Mouse (Mus musculus): ENCODE results near the gene Rbfox3.

The Rbfox3 gene

DNA sequence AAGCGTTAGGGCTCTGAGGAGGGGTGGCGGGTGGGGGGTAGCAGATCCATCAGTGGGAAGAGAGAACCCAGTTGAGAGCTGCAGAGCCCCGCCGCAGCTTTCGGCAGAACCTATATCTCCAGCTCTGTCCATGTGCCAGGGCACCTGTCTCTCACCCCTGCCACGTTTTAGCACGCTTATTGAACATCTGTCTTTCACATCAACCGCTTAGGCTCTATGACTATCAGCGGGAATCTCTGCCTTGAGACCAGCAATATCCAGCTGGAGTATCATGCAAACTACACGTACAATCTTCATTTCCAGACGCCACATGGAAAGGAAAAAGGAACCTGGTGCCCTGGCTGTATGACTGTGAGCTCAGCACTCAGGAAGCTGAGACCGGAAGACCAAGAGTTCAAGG is 182.6 kb downstream of the Rbfox3 start:
- DNase-seq (ENCODE audit: low read depth, low spot score): no peak

DNA sequence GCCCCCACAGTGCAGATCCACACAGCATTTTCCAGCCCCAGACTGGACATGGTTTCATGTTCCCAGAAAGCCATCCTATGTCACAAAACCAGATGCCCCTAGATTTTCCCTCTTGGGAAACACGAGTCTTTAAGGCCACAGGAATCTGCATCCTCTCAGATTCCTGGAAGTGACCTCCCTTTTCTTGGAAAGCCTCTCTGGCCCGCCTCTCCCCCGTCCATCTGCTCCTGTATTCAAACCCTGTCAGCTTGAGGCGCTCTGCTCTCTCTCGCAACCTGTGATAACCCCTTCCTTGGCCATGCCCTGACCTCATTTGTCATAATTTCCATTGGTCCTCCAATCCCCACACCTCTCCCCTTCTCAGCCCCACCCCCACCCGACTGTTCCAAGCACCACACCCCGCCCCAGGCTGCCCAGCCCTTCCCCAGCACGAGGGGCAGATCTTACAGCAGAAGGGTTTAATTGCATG is 183.3 kb downstream of the Rbfox3 start:
- no peak for DNase-seq (ENCODE audit: low read depth, low spot score)

DNA sequence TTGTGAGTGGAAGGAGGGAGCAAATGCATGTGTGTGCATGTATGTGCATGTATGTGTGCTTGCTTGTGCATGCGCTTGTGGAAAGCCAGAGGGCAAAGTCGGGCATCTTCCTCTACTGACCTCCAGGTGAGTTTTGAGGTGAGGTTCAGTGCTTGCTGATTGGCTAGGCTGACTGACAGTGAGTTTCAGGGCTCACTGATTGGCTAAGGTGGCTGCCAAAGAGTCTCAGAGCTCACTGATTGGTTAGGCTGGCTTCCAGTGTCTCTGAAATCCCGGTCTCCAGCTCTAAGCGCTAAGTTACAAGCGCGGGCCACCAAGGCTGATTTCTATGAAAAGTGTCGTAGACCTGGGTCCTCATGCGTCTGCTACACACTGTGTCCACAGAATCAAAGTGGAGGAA is 185.0 kb downstream of the Rbfox3 start:
- no peak for DNase-seq (ENCODE audit: low read depth, low spot score)

DNA sequence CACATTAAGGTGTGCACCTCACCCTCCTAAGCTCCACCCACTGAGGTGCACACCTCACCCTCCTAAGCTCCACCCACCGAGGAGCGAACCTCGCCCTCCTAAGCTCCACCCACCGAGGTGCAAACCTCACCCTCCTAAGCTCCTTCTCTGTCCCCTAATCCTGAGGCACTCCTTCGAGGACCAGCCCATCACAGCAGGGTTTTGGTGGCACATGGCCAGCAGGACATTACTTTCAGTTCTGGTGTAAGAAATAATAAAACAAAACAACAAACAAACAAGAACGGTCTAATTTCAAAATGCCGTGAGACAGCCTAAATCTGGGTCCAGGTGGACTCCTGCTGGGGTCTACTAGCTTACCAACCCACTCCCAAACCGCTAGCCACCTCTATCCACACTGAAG is 187.0 kb downstream of the Rbfox3 start:
- DNase-seq (ENCODE audit: low read depth, low spot score): no peak

DNA sequence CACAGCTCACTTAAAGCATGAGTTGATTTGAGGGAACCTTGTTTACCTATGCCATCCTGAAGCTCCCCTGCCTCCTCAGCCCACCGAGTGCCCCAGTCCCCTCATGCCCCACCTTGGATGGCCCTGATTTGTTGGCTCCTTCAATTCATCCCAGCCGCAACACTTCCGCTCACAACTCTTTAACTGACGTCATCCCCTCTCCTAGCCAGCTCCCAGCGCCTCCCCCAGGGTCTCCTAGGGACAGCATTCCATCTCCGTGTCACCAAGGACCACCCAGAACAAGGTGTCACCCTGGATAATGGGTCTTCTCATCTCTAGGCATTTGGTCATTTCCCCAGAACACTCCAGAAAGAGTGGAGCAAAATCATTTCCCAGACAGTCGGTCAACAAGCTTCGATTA is 188.2 kb downstream of the Rbfox3 start:
- no peak for DNase-seq (ENCODE audit: low read depth, low spot score)

DNA sequence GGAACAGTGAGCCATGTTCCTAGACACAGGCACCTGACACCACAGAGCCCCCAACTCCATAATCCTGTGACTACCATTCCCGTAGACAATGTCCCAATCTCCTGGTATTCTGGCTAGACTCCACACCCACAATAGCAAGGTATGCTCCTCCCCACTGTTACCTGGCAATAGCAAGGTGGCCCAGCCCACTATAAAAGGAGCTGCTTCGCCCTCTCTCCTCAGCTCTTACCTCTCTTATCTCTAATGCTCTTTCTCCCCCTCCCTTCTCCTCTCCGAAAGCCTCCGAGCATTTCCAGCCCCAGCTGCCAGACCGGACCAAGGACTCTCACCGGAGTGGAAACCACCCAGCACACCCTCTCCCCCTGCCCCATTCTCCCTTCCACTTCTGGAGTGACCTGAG is 189.5 kb downstream of the Rbfox3 start:
- no peak for DNase-seq (ENCODE audit: low read depth, low spot score)

DNA sequence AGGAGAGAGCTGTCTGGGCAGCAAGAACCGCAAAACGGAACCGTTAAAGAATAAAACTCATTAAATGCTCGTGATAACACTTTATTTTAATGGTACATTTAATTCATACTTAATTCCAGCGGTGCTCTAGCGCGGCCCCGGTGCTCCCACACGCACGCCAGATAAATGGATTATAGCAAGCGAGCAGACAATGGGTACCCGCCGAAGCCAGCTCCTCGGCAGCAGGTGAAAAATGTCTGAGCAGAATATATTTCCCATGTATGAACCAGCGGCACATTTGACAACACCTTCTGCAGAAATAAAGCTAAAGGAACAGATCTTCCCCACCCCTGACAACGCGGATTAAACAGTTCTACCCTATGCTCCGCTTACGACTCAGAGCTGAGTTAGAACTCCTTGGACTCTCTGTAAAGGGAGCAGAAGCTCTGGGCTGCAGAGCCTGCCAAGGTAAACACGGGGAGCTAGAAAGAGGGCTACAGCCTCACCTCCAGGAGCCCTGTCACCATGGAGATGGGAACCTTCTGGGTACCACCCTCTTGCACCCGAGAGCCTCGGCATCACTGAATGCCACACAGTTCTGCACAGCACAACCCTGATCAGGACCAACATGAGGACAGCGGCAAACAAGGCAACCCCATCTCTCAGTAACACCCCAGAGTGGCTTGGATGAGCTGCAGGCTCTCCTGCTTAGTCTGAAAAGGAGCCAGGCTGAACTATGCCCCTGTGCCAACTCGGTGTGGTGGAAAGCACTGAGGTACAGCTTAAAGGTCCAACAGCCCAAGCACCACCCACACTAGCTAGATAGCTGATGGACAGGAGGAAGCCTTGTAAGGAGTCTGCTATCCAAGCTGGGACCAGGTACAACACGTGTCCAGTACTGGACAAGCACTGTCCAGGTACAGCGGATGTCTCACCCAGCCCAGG is 196.5 kb downstream of the Rbfox3 start:
- no peak for DNase-seq (ENCODE audit: low read depth, low spot score)

DNA sequence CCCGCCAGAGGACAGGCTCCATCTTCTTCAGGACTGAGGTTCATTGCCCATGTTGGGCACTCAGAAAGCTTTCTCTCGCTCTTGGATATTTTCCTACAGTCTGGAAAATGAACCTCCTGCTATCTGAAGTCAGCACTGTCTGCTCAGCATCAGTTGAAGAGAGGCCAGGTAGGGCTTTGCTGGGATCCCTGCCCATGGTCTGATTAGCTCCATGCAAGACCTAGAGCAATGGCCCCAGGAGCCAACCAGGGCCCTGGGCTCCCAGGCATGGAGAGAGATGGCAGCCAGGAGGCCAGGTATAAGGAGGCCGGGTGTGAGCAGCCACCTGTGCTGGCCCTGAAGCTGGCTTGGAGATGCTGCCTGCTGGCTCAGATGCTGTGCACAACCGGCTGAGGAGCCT is 198.6 kb downstream of the Rbfox3 start:
- DNase-seq (ENCODE audit: low read depth, low spot score): no peak

DNA sequence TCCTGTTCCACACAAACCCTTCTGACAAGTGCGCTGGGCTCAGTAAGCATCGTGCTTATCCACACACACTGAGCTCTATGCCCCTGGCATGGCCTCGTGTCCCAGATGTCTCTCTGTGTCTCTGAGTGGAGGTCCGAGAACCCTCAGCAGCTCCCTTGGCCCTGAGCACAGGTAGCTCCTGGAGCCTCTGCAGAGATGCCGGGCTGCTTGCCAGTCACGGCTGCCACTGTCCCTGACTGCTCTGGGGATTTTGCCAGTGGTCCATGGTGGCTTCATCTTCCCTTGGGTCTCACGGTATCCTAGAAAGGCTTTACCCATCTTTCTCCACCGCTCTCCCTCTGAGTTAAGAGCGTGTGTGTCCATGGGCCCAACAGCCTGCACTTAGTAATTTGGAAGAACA is 199.3 kb downstream of the Rbfox3 start:
- DNase-seq (ENCODE audit: low read depth, low spot score): no peak

DNA sequence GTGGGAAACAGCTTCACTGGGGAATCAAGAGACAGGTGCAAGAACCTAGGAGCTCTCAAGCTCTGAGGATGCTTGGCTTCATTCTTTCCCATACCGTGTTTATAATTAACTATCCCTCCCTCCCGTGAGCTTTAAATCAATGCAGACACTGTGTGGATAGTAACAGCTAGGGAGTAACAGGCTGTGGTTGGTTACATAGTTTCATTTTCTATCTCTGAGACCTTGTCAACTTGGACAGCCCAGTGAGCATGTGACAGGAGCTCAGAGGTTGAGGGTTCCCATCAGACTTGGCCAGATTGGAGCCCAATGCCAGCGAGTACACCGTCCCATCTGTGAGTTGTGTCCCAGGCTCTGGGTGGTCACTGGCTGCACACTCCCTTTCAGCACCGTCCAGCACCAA is 201.4 kb downstream of the Rbfox3 start:
- no peak for DNase-seq (ENCODE audit: low read depth, low spot score)

DNA sequence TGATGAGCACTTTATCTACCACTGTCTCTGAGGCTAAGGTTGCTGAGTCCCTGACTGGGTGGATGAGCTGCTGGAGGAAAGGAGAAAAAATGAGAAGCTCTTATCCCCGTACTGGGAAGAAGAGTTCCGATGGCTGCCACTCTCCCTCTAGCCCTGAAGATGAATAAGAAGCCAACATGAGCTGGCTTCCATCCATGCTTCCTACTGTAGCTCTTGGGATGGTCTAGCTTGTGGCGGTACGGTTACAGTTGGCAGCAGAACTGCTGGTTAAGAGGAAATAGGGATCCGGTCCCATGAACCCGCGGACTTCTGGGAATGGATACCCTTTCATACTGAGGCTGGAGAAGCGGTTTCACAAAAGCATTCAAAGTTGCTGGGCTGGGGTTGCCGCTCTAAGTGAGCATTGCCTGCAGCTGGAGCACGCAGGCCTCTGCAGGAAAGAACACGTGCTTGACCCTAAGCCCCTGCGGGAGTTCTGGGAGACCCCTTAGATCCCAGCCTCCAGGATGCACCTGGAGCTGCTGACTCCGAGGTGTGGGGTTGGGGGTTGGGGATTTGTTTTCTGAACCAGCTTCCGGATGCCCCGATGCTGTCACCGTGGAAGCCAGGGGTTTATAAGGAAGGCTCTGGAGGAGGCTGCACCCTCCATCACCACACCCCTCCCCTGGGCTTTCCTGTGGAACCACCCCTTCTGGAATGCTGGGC is 215.0 kb downstream of the Rbfox3 start:
- no peak for DNase-seq (ENCODE audit: low read depth, low spot score)

DNA sequence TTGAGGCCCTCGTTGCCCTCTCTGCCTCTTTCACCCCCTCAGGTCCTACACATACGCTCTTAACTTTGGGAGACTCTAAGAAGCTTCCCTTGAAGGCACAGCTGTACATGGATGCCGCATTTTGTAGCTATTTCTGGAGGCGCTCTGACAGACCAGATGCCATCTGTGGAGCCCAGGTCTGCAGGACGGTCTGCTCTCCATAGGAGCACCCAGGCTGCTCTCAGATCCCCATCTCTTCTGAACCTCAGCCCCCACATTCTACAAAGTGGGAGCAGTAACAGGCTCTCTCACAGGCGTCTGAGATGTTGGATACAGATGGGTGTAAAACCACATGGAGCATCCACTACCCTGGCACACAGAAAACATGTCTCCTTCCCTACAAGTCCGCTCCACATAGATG is 218.1 kb downstream of the Rbfox3 start:
- no peak for DNase-seq (ENCODE audit: low read depth, low spot score)

DNA sequence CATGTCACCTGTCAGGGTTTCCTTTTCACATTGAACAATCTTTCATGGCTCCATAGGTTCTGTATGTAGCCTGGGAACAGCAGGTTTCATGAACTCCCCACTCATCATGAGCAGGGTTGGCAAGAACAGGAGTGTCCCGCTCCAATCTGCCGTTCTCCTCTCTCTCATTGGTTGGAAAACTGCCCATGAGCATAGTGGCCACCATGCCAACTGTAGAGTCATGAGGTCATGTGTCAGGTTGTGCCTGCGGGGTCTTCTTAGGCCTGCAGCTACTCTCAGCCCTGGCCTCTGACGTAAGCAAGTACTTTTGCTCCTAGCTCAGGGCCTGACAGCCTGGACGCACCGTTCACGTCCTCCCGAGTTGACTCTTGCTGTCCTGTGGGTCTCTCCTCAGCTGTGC is 221.1 kb downstream of the Rbfox3 start:
- DNase-seq (ENCODE audit: low read depth, low spot score): no peak

DNA sequence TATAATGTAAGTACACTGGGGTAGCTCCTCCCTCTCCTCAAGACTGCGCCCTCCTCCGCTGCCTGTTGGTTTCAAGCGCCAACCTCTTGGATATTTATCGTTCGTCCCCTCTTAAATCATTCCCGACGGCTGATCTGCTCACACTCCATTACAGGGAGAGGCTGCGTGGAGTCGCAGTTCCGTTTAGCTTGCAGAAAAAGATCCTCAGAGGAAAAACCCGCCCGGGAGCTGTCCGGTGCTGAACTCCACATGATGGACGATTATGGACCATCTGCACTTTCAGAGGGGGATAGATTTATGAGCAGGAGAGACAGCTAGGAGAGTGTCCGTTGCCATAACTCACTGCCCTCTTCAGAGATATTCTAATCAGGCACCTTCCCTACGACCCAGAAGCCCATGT is 226.0 kb downstream of the Rbfox3 start:
- no peak for DNase-seq (ENCODE audit: low read depth, low spot score)

DNA sequence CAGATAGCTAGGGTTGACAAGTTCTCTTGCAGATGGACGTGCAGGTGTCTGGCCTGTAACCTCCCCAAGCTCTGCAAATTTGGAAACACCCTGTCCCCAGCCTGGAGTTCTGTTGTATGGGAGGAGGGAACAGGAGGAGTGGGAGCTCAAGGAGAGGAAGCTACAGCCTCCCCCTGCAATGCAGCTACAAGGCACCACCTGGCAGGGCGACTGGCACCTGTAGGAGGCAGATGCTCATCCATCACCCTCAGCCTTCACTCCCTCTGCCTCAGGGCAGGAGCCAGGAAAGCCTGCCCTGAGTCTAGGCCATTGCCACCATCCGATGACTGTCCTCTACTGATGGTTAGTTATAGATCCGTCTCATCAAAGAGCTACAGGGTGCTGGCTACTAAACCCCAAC is 226.7 kb downstream of the Rbfox3 start:
- no peak for DNase-seq (ENCODE audit: low read depth, low spot score)

DNA sequence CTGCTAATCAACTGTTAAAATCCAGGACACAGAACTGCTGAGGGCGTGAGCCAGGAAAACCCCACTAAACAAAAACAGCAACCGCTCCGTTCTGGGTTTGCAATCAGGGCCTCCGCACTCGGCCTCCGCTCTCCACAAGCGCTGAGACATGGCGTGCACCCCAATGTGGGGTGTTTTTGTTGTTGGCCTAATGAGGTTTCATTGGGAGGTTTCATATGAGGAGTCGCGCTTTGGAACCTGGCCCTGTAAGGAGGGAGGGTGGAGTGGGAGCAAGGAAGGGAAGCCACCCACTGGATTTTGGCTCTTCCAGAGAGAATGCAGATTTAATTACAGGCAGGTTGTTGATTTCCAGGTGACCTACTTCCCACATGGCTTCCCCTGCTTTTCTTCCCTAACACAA is 230.7 kb downstream of the Rbfox3 start:
- no peak for DNase-seq (ENCODE audit: low read depth, low spot score)

DNA sequence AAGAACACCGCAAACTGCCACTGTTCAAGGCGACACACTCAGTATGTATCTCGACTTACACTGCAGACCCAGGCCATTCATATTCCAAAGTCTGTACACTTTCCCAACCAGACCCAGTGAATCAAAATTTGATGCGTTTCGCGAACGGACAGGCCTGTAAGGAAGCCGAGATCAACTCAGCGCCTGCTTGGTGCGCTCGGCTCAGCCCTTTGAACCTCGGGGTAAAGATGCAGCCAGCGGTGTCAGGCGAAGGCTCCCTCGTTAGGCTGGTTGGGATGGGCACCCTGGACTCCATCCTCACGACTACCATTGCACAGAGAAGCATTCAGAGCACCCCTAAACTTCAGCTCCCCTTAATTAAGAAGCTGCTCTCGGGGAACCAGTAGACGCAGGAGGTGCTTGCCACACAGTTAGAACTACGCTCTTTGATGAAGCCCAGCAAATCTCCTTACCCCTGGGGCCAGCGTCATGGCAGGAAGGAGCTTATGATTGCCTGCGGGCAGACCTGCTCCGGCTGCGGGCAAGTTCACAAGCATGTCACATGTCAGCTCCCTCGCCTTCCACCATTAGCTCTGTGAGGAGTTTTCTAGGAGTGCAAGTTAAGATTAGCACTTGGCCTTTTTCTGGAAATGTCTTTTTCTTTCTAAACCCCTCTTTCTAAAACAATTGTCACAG is 231.5 kb downstream of the Rbfox3 start:
- DNase-seq (ENCODE audit: low read depth, low spot score): no peak

DNA sequence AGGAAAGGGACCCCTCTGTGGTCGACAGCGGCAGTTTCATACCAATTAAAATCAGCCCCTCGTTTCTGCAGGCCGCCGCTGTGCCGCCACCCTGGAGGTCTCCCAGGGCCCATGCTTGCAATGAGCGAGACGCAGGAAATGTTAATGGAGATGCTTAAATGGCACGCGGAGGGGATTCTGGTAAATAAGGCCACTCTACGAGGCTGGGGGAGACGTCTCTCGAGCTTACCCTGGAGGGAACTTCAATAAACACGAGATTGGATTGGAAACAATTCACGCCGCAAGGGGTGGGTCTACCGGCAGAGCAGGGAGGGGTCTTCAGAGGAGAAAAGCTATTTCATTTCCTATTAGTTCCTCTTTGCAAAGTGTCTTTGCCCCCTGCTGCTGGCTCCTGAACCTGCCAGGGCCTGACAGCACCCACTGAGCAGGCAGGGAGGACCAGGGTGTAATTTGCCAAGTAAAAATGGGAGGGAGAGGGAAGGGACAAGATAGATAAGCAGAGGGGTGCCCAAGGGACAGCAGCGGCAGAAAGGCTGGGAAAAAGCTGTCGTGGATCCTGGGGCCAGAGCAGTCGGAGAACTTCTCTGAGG is 232.8 kb downstream of the Rbfox3 start:
- no peak for DNase-seq (ENCODE audit: low read depth, low spot score)

DNA sequence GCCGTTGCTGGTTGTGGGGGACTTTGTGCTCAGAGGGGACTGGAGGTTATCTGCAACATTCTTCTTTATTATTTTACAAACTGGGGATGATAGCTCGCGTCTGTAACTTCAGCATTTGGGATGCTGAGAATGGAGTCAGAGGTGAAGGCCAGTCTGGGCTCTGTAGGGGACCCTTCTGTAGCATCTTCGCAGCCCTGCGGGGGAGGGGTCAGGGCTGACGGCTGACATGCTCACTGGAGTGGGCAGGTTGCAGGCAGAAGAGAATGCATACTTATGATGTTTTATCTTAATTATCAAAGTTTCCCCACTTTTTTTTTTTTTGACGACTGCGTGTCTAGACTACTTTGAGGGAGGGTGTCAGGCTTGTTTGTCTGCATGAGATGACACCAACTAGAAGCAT is 234.1 kb downstream of the Rbfox3 start:
- DNase-seq (ENCODE audit: low read depth, low spot score): no peak

DNA sequence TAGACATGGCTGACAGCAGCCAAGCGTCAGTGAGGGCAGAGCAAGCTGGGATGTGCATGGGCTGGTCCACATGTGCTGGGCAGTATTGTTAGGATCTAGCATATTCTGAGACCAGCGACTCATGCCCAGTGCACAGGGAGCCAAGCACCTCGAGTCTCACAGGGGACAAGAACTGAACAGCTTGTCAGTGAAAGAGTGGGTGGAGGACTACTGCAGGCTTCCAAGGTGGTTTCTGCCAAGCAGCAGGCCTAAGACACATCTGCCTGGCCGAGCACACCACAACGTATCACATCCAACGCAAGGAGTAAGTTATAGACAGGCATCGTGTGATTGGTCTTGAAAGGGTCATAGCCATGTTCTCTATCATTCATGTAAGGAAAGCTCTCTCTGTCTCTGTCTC is 235.0 kb downstream of the Rbfox3 start:
- no peak for DNase-seq (ENCODE audit: low read depth, low spot score)

DNA sequence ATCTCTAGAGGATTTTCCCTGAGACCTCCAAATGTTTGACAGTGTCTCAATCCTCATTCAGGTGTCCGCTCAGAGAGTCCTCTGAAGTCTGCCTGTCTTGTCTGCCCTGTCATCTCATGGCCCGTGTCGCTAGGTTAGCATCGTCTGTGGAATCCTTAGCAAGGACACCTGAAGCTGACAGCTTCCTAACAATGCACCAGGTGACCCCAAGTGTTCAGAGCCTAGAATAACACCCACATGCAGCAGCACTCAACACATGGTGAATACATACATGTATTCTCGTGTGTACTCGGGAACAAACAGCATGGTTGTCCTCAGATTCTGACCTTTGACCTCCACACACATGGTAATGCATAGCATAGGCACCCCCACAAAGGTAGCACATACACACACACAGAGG is 239.4 kb downstream of the Rbfox3 start:
- no peak for DNase-seq (ENCODE audit: low read depth, low spot score)

DNA sequence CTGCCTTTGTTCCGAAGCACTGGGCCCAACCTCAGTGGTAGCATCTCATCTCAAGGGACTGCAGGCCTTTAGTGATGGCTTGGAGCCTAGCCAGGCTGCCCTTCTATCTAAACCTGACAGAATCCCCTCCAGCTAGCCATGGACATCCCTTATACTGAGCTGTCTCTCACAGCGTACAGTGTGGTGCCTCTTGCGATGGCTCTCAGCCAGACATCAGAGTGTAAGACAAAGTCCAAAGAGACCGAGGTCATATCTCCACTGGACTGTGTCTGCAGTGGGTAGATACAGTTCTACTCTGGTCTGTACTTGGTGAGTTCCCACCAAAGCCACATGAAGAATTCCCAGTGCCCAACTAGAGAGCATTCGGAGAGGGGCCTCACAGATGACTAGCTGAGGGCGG is 240.2 kb downstream of the Rbfox3 start:
- DNase-seq (ENCODE audit: low read depth, low spot score): no peak

All from CD4-positive helper T cell, adult 2 months (primary cell).